Mouse (Mus musculus) lung, adult 2 months (tissue): ENCODE data around the gene Cspg4.

ENCODE experiments used
- CTCF ChIP-seq: fragments of 200-500 bp; IDR thresholded peaks from 2 replicates; pipeline ENCODE4 v1.5.1; 2011; ENCODE audit warnings: mild to moderate bottlenecking, low read length, control low read depth; ENCODE audit not compliant: insufficient read depth
- POLR2A ChIP-seq: fragments of 200-500 bp; IDR thresholded peaks from 2 replicates; pipeline ENCODE4 v1.6.1; 2011; ENCODE audit warnings: low read depth, mild to moderate bottlenecking, control low read depth, low read length, borderline replicate concordance; ENCODE audit errors: extremely low read depth

GRCm38 (mm10) chr9:56835152-56835551 is 29.7 kb upstream of the Cspg4 start:
- no peak for TF ChIP-seq CTCF
- no peak for TF ChIP-seq POLR2A
